Mouse (Mus musculus): ENCODE data around the gene Rpusd2.
A peak's percentile ranks its signal among the peaks of the same experiment; 100 is the strongest.

GRCm38 (mm10) chr2:119017647-119018046, 16.9 kb upstream of the Rpusd2 start:
- TF ChIP-seq CTCF (IDR thresholded peaks at IDR 0.05; ENCODE audit: insufficient read depth, low read length): peak; percentile 9; the same call in 1 of the 2 replicates
- no peak for TF ChIP-seq POLR2A (IDR thresholded peaks at IDR 0.05; ENCODE audit: borderline replicate concordance, extremely low read depth, low read depth, low read length)
